Mouse (Mus musculus): ENCODE data around the gene Klhl3.

DNA sequence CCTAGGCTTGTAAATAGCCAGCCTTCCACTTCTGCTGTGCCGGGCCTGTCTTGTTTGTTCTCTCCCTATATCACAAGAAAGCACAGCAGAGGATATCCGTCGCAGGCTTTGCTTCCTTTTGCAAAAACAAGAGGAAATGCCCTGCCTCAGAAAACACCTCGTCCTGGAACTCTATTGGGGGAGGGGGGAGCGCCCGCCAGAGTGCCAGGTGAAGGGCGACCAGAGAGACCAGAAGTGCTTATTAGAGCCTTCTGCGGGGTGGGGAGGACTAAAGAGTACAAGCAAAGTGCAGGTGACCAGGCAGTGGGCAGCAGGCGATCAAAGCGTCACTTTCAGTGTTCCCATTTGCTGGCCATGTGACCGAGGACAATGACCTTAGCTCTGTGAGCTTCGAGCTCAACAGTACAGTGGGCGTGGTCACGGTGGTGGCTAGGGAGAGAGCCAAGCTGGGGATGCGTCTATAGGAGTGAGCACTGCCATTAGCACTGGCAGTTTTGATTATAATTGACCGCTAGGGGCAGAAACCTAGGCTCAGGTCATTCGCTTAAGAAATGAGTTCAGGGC, 45.8 kb downstream of the Klhl3 start:
- TF ChIP-seq CTCF (IDR thresholded peaks at IDR 0.05; ENCODE audit: borderline replicate concordance, control insufficient read depth, extremely low read depth, insufficient read depth, low read length, poor library complexity) (peak; percentile 62; the same call in 1 of the 2 replicates), POLR2A (IDR thresholded peaks at IDR 0.05; ENCODE audit: control insufficient read depth, extremely low read depth, insufficient read depth, low read length, poor library complexity) (no peak)
